Mouse (Mus musculus): Measurements from ENCODE around the gene Il5ra. TPM values are rescaled to one million over a fixed set of nuclear protein-coding genes. Genes with fewer than 3 reads are reported as not detected.

Il5ra gene
- total RNA-seq (2023) = under 1 TPM; 0.35 to 0.98 TPM

GRCm38 (mm10) chr6:106748887-106749388 is at the start of gene Il5ra:
TSS of gene Il5ra (minus strand) at chr6:106749037.

GRCm38 (mm10) chr6:106768640-106769289 is 19.9 kb upstream of the Il5ra start, which contains the start of gene Trnt1:
TSS of gene Trnt1 (plus strand) at chr6:106769120.

Other genes starting within 250 kb of the Il5ra start
- 10 to 100 TPM; 32.6 to 36.7 TPM for gene Trnt1, start 20.1 kb upstream of the Il5ra start, total RNA-seq (2023)
- gene Crbn, start 51.0 kb upstream of the Il5ra start, total RNA-seq (2023) = 10 to 100 TPM; 25.2 to 32.0 TPM